Mouse (Mus musculus) liver, embryonic 14.5 days (tissue): ENCODE data around the gene Ccdc181.

Source experiments
- CTCF ChIP-seq: IDR thresholded peaks from 2 replicates; pipeline ENCODE4 v1.5.1; 2016; ENCODE audit warnings: antibody characterized with exemption, low read depth, control low read depth
- EP300 ChIP-seq: IDR thresholded peaks from 2 replicates; pipeline ENCODE4 v1.6.1; 2016; ENCODE audit warnings: antibody characterized with exemption, low read depth

- no peak for TF ChIP-seq CTCF
- no peak for TF ChIP-seq EP300
These were observed 12.0 kb downstream of the Ccdc181 start for GRCm38 (mm10) chr1:164287406-164287805.
